Mouse (Mus musculus) thymus, adult 2 months (tissue): Measurements from ENCODE around the gene Tnp2. TPM values are rescaled to one million over a fixed set of nuclear protein-coding genes. Genes with fewer than 3 reads are reported as not detected.

ENCODE experiments used
- DNase-seq: peaks from one replicate; pipeline ENCODE4 v3.0.0; 2021
- H3K27ac ChIP-seq: fragments of 200-500 bp; 2 replicates; pipeline ENCODE4 v1.5.1; 2012; ENCODE audit warnings: low read length, control low read depth; ENCODE audit not compliant: control insufficient read depth, insufficient read depth
- H3K27me3 ChIP-seq: fragments of 200-500 bp; 2 replicates; pipeline ENCODE4 v1.6.1; 2012; ENCODE audit warnings: mild to moderate bottlenecking, low read length, moderate library complexity, mixed read lengths; ENCODE audit not compliant: control insufficient read depth, insufficient read depth
- H3K36me3 ChIP-seq: fragments of 200-500 bp; 2 replicates; pipeline ENCODE4 v1.6.1; 2012; ENCODE audit warnings: mild to moderate bottlenecking, low read length, moderate library complexity; ENCODE audit not compliant: control insufficient read depth, insufficient read depth
- H3K4me1 ChIP-seq: fragments of 200-500 bp; replicated peaks from 2 replicates; pipeline ENCODE4 v1.6.1; 2012; ENCODE audit warnings: low read length; ENCODE audit not compliant: control insufficient read depth, insufficient read depth
- H3K4me3 ChIP-seq: fragments of 200-500 bp; 2 replicates; pipeline ENCODE4 v1.5.1; 2012; ENCODE audit warnings: mild to moderate bottlenecking, low read length, control low read depth, moderate library complexity; ENCODE audit not compliant: control insufficient read depth, insufficient read depth
- CTCF ChIP-seq: fragments of 200-500 bp; IDR thresholded peaks from 2 replicates; pipeline ENCODE4 v1.5.1; 2012; ENCODE audit warnings: mild to moderate bottlenecking, control low read depth, low read length, moderate library complexity, borderline replicate concordance; ENCODE audit not compliant: control insufficient read depth, poor library complexity, insufficient read depth; ENCODE audit errors: extremely low read depth
- POLR2A ChIP-seq: fragments of 200-500 bp; IDR thresholded peaks from 2 replicates; pipeline ENCODE4 v1.6.1; 2012; ENCODE audit warnings: mild to moderate bottlenecking, low read length, control low read depth, moderate library complexity; ENCODE audit not compliant: control insufficient read depth, poor library complexity, insufficient read depth; ENCODE audit errors: extremely low read depth
- WGBS: fragments of 180-500 bp; shearing (Covaris S2); methylation state at CpG from one replicate; pipeline ENCODE4 v1.1.7; 2018; 5-methylcytosine and 5-hydroxymethylcytosine counted together
- polyA plus RNA-seq: library from polyadenylated mRNA; depleted of rRNA; stranded (reverse); fragments of >200 nt; gene quantifications from 2 replicates; pipeline ENCODE4 v1.2.3, GENCODE M21; 2012; rRNA removed

Tnp2 gene
- polyA plus RNA-seq, 1 experiment = 14.2 TPM

- Histone ChIP-seq H3K4me3 (no peak overlapping the region), H3K27ac (peak overlapping the region; percentile 66), H3K27me3 (no peaks in the 10 kb centered on the region), H3K4me1 (peaks cover 85% of the 10 kb centered on the region), H3K36me3 (no peaks in the 10 kb centered on the region)
- no peak for DNase-seq
- 46% methylated on average over 2 of the region's 2 CpGs for WGBS
- TF ChIP-seq POLR2A (no peak), CTCF (no peak)
Observed at GRCm38 (mm10) chr16:10741082-10741481, 47.4 kb downstream of the Tnp2 start.

GRCm38 (mm10) chr16:10739854-10740398 is 48.5 kb downstream of the Tnp2 start:
- peaks cover 80% of the 10 kb centered on the region for H3K4me1 ChIP-seq
- H3K27ac ChIP-seq = peak overlapping the region; percentile 72
- no peaks in the 10 kb centered on the region for H3K36me3 ChIP-seq
- DNase-seq = peak; percentile 34
- H3K4me3 ChIP-seq = no peak overlapping the region
- WGBS = 61% methylated on average over 9 of the region's 9 CpGs
- TF ChIP-seq CTCF (no peak), POLR2A (0 out of 2 replicates have a peak, but pooled peaks have one; percentile 28)
- no peaks in the 10 kb centered on the region for H3K27me3 ChIP-seq

- H3K4me1 ChIP-seq = peaks cover 71% of the 10 kb centered on the region
- no peak overlapping the region for H3K27ac ChIP-seq
- WGBS = 92% methylated on average over 3 of the region's 3 CpGs
- H3K36me3 ChIP-seq = no peaks in the 10 kb centered on the region
- no peak for TF ChIP-seq CTCF
- no peak for TF ChIP-seq POLR2A
- no peak overlapping the region for H3K4me3 ChIP-seq
- DNase-seq = no peak
- no peaks in the 10 kb centered on the region for H3K27me3 ChIP-seq
Observed at GRCm38 (mm10) chr16:10738866-10739265, 49.6 kb downstream of the Tnp2 start.

Other genes starting within 250 kb of the Tnp2 start
- gene Dexi, start 245.6 kb downstream of the Tnp2 start, polyA plus RNA-seq = 122 and 146 TPM in 2 replicates
- 25.2 and 30.1 TPM in 2 replicates for gene Clec16a, start 243.3 kb downstream of the Tnp2 start, polyA plus RNA-seq
- gene Socs1, start 3.1 kb downstream of the Tnp2 start, polyA plus RNA-seq = 279 and 377 TPM in 2 replicates
- gene Prm3, start 2.3 kb upstream of the Tnp2 start, polyA plus RNA-seq = not detected in 2 replicates
- 0.50 and 7.0 TPM in 2 replicates for gene Prm2, start 7.5 kb upstream of the Tnp2 start, polyA plus RNA-seq
- gene Prm1, start 17.2 kb upstream of the Tnp2 start, polyA plus RNA-seq = 0.96 and 6.1 TPM in 2 replicates
- not detected in 2 replicates for gene Gm11172, start 24.3 kb upstream of the Tnp2 start, polyA plus RNA-seq
- 23.0 and 59.4 TPM in 2 replicates for gene Rmi2, start 46.4 kb upstream of the Tnp2 start, polyA plus RNA-seq